Mouse (Mus musculus) limb, embryonic 12.5 days (tissue): Measurements from ENCODE around the gene Wsb2. TPM values are rescaled to one million over a fixed set of nuclear protein-coding genes. Genes with fewer than 3 reads are reported as not detected.

Experiments used
- ATAC-seq: fragments of 200-750 bp; cut with Nextera tagmentation; 2 replicates; pipeline ENCODE4 v1.8.0; 2017; ENCODE audit warnings: low read depth, moderate TSS enrichment; ENCODE audit not compliant: insufficient number of reproducible peaks, insufficient read depth, low FRiP score, low TSS enrichment
- H3K27ac ChIP-seq: fragments of 300-500 bp; sonication (generic); 2 replicates; pipeline ENCODE4 v1.5.1; 2016; ENCODE audit warnings: mild to moderate bottlenecking, moderate library complexity
- H3K27me3 ChIP-seq: fragments of 300-500 bp; sonication (generic); 2 replicates; pipeline ENCODE4 v1.6.1; 2016; ENCODE audit warnings: mild to moderate bottlenecking, moderate library complexity
- H3K36me3 ChIP-seq: fragments of 300-500 bp; sonication (generic); 2 replicates; pipeline ENCODE4 v1.6.1; 2016; ENCODE audit warnings: mild to moderate bottlenecking, moderate library complexity
- H3K4me1 ChIP-seq: fragments of 300-500 bp; sonication (generic); replicated peaks from 2 replicates; pipeline ENCODE4 v1.6.1; 2016
- H3K4me2 ChIP-seq: fragments of 300-500 bp; sonication (generic); 2 replicates; pipeline ENCODE4 v1.6.1; 2016; ENCODE audit warnings: mild to moderate bottlenecking, moderate library complexity
- H3K4me3 ChIP-seq: fragments of 300-500 bp; sonication (generic); replicated peaks from 2 replicates; pipeline ENCODE4 v1.5.1; 2016; ENCODE audit warnings: mild to moderate bottlenecking
- H3K9ac ChIP-seq: fragments of 300-500 bp; sonication (generic); replicated peaks from 2 replicates; pipeline ENCODE4 v1.6.1; 2016; ENCODE audit warnings: mild to moderate bottlenecking, moderate library complexity
- H3K9me3 ChIP-seq: fragments of 300-500 bp; sonication (generic); 2 replicates; pipeline ENCODE4 v1.6.1; 2016; ENCODE audit warnings: mild to moderate bottlenecking, moderate library complexity
- WGBS: fragments of 180-500 bp; shearing (Covaris S2); methylation state at CpG from one replicate; pipeline ENCODE4 v1.1.7; 2016; 5-methylcytosine and 5-hydroxymethylcytosine counted together
- polyA plus RNA-seq: library from polyadenylated mRNA; unstranded; fragments of >200 nt; fragmentation: Nextera tagmentation; extraction: Ambion mirVana; gene quantifications from 2 replicates; pipeline ENCODE4 v1.2.1, GENCODE M21; 2016

Wsb2 gene
- 46.5 and 50.0 TPM in 2 replicates for polyA plus RNA-seq

DNA sequence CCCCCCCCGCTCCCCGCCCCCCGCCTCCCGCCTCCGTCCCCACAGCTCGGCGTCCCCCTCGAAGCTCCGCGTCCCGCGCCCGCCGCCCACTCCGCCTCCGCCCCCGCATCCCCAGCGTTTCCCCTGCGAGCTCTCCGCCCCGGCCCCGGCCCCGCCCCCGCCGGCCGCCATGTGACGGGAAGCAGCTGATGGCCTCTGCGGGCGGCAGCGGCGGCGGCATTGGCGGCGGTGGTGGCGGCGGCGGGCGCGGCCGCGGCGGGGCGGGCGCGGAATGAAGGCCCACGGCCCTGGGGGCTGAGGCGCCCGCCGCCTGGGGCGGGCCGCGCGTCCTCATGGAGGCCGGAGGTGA is at the start of gene Wsb2:
Wsb2 (plus strand) TSS at position 176 of the 349 bp plus-strand sequence.
- H3K4me1 ChIP-seq = peaks cover 39% of the 10 kb centered on the region
- H3K27me3 ChIP-seq = no peaks in the 10 kb centered on the region
- 0% methylated on average over 3 of the region's 54 CpGs for WGBS
- no peaks in the 10 kb centered on the region for H3K9me3 ChIP-seq
- peak within 1 kb of the TSS; percentile 91 for H3K4me2 ChIP-seq
- H3K9ac ChIP-seq = peak within 1 kb of the TSS; percentile 90
- H3K4me3 ChIP-seq = peak within 1 kb of the TSS; percentile 94
- H3K27ac ChIP-seq = peak within 1 kb of the TSS; percentile 85
- ATAC-seq = peak; percentile 65
- no peaks in the 10 kb centered on the region for H3K36me3 ChIP-seq

DNA sequence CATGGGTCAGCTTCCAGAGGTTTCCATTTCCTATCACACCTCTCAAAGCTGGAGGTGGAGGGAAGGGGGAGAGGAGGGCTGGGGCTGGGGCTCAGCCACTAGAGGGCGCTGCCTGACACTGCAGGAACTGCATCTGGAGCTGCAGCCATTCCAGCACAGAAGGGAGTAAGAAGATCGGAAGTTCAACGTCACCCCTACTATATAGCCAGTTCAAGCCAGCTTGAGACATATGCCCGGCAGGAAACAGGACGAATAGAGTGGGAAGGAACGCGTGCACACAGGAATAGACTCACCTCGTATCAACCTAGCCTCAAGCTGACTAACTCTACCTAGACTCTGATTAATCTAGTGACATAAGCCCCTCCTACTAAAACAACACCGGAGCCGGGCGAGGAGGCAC is 49.4 kb upstream of the Wsb2 start:
- Histone ChIP-seq H3K27ac (no peak overlapping the region), H3K9me3 (peaks cover 3% of the 10 kb centered on the region; the same call in 1 of the 2 replicates), H3K4me3 (no peak overlapping the region), H3K27me3 (no peaks in the 10 kb centered on the region), H3K36me3 (no peaks in the 10 kb centered on the region), H3K4me2 (no peak overlapping the region), H3K9ac (no peak overlapping the region), H3K4me1 (no peaks in the 10 kb centered on the region)
- WGBS = 40% methylated on average over 11 of the region's 11 CpGs
- ATAC-seq = no peak

DNA sequence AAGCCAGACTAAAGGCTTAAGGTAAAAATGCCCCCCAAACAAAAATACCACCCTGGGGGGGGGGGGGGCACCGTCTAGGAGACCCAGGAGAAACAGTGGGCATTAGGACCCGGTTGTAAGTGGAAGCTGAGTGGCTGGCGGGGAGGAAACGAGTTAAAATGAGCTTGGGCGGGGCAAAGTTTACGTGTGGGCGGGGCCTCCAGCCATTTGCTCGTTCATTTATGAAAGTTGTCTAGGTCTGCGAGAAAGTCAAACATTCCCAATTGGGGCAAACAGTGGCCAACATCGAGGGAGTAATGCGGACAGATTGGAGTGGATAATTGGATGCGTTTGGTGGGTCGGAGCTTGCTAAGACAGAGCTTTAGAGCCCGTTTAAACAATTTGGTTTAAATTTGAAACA is 43.7 kb upstream of the Wsb2 start:
- Histone ChIP-seq H3K4me1 (peaks cover 16% of the 10 kb centered on the region), H3K4me2 (peak overlapping the region; percentile 46), H3K4me3 (peak overlapping the region; percentile 28), H3K9me3 (0 out of 2 replicates have a peak, but pooled peaks cover 3% of the 10 kb centered on the region), H3K36me3 (no peaks in the 10 kb centered on the region), H3K9ac (no peak overlapping the region), H3K27ac (no peak overlapping the region), H3K27me3 (peaks cover 30% of the 10 kb centered on the region)
- WGBS = 20% methylated on average over 13 of the region's 14 CpGs
- ATAC-seq = no peak

DNA sequence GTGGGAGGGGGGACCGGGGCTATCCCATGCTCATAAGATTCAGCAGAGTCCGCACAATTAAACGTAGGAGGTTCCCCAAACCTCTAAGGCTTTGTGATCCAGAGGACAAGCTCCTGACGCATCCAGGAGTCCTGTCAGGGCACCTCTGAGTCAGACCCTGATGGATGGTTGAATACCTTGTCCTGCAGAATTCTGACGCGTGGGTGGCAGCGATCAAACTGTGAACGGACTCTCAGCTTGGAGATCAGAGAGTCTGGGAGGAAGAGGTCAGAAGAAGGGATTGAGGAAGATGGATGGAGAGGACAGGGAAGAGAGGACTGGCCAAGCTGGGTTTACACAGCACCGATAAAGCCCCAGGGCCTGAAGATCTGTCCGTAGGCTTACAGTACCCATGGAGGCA is 43.2 kb upstream of the Wsb2 start:
- ATAC-seq = no peak
- Histone ChIP-seq H3K9me3 (0 out of 2 replicates have a peak, but pooled peaks cover under 1% of the 10 kb centered on the region), H3K4me3 (peak overlapping the region; percentile 28), H3K36me3 (no peaks in the 10 kb centered on the region), H3K27ac (peak overlapping the region; percentile 66; the same call in 1 of the 2 replicates), H3K4me1 (peaks cover 16% of the 10 kb centered on the region), H3K4me2 (peak overlapping the region; percentile 46), H3K27me3 (peaks cover 32% of the 10 kb centered on the region), H3K9ac (peak overlapping the region; percentile 8; the same call in 1 of the 2 replicates)
- 31% methylated on average over 10 of the region's 10 CpGs for WGBS

DNA sequence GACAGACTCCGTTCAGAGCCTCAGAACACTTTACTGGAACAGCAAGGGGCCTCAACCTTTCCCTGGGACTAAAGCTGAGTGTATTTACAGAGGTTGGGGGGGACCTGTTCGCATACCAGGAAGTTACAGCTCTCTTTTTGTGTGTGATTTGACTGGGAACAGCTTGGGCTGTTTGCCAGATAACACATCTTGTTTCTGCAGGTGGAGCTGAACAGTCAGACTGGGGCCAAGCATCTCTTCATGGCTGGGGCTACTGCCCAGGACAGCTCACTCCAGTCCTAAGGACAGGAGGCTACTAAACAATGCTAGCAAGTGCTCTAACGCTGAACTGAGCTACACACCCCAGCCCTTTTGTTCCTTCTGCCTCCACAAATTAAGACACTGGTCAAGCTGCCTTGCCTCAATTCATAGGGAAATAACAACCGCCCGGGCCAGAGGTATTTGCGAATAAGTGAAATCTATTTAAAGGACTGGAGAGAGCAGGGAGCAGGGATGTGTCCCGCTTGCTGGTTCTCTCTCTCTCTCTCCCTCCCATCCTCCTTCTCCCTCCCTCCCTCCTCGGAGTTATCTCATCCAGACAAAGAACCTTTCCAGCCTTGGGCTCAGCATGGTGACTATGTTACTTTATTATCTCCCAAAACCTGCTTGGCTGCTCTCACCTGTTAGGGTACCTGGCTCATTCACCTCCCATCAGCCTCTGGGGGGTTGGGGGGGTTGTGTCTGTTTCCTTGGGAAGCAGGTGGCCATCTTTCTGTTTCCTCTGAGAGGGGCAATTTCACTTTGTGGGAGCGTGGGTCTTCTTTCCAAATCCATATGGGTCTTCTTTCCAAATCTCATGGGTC is 42.3 kb upstream of the Wsb2 start:
- Histone ChIP-seq H3K9me3 (no peaks in the 10 kb centered on the region), H3K36me3 (no peaks in the 10 kb centered on the region), H3K9ac (no peak overlapping the region), H3K4me1 (peaks cover 18% of the 10 kb centered on the region), H3K27ac (peak overlapping the region; percentile 56), H3K27me3 (peaks cover 38% of the 10 kb centered on the region), H3K4me2 (peak overlapping the region; percentile 46), H3K4me3 (no peak overlapping the region)
- ATAC-seq = no peak
- WGBS = 27% methylated on average over 9 of the region's 9 CpGs

DNA sequence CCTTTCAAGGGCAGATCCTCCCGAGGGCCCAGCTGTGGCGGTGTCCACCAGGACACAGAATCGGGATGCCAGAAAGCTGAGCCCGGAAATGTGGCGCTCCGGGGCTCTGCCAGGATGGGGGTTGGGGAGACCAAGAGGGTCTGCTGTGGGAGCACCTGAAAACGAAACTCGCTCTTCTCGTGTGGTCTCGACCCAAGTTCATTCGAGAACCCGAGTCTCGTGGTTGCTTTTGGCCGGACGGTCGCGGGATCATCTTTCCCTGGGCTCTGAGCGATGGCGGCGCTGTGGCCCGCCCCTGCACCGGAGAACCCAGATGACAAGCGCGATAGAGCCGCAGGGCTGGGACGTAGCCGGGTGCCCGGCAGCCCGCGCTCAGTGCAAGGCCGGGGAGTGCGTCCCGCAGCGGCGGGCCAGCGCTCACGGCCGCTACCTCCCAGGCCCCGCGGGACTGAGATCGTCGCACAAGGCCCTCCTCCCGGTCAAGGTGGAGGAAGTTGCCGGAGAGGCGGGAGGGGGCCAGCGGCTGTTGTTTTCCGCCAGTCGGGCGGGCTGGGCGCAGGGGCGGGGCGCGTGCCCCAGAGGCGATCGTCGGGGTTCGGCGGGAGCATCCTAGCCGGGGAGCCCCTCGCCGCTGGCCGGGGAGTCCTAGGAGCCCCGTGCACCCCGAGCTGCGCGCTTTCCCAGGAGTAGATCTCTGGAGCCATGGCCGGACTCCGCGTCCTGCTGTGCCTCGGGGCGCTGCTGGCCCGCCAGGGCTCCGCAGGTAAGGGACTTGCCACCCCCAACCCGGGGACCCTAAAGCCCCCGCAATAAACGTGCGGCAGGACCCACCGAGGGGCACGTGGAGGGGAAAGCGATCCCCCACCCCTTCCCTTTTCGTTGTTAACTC is 38.1 kb upstream of the Wsb2 start, which contains the start of gene Vsig10:
Vsig10 (plus strand) TSS at position 343 of the 889 bp plus-strand sequence.
- H3K4me2 ChIP-seq = peak within 1 kb of the TSS; percentile 97
- peak within 1 kb of the TSS; percentile 67 for H3K27ac ChIP-seq
- peak within 1 kb of the TSS; percentile 75 for H3K9ac ChIP-seq
- H3K36me3 ChIP-seq = no peaks in the 10 kb centered on the region
- peaks cover 13% of the 10 kb centered on the region for H3K4me1 ChIP-seq
- peak; percentile 57 for ATAC-seq
- WGBS = under 1% methylated on average over 81 of the region's 81 CpGs
- peaks cover 53% of the 10 kb centered on the region for H3K27me3 ChIP-seq
- no peaks in the 10 kb centered on the region for H3K9me3 ChIP-seq
- peak within 1 kb of the TSS; percentile 79 for H3K4me3 ChIP-seq

DNA sequence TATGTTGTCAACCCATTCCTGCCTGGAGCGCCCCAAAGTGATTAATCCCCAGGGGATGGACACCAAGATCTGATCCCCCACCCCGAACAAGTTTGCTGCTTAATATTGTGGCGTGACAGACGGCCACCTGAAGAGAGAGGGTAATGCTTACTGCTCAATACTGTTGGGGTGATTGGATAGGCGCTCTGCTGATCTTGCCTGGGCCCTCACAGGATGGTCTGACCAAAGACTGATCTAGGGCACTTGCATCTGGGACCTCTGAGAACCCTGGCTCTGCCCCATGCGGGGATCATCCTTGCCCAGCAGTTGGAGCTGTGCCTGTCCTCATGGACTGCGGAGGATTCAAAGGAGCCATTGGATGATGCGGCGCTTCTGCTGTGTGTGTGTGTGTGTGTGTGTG is 33.4 kb upstream of the Wsb2 start:
- H3K27ac ChIP-seq = no peak overlapping the region
- no peak overlapping the region for H3K4me2 ChIP-seq
- H3K9ac ChIP-seq = no peak overlapping the region
- no peaks in the 10 kb centered on the region for H3K9me3 ChIP-seq
- no peak overlapping the region for H3K4me3 ChIP-seq
- peaks cover 25% of the 10 kb centered on the region for H3K27me3 ChIP-seq
- H3K36me3 ChIP-seq = no peaks in the 10 kb centered on the region
- peaks cover 4% of the 10 kb centered on the region; the same call in 1 of the 2 replicates for H3K4me1 ChIP-seq
- WGBS = 79% methylated on average over 9 of the region's 9 CpGs
- ATAC-seq = no peak

DNA sequence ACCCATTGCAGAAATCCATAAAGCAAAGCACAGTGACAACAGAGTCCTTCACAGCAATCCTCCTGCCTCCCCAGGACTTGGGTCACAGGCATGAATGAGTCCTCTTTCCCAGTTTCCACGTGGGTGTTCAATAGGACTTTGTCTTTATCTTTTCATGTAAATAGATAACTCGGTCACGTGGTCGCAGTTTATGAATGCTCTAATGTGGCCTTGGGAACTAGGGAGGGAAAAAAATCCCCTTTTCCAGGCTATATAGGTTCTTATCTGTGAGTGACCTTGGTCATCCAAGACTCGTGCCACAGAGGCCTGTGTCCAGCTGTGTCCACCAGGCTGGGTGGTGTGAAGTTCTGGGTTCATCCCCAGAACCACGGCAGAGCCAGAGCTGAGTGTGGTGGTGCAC is 30.7 kb upstream of the Wsb2 start:
- no peak for ATAC-seq

DNA sequence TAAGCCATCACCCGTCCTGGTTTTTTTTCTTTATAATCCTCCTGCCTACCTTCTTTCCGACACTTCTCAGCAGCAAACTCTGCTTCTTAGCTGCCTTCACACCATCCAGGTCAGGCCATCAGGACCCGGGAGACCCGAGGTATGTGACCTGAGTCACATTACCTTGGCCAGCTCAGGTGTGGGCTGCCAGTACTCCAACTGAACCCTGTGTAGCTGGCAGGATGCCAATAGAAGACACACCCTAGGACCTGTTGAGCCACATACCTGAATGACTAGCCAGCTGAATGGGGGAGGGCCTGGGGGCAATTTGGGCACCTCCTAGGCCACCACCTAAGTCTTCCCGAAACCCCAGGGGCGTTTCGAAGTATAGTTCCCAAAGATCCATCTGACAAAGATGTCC is 26.6 kb upstream of the Wsb2 start:
- Histone ChIP-seq H3K4me3 (no peak overlapping the region), H3K27me3 (no peaks in the 10 kb centered on the region), H3K4me1 (no peaks in the 10 kb centered on the region), H3K27ac (no peak overlapping the region), H3K4me2 (no peak overlapping the region), H3K9ac (no peak overlapping the region), H3K9me3 (no peaks in the 10 kb centered on the region), H3K36me3 (peaks cover 6% of the 10 kb centered on the region; the same call in 1 of the 2 replicates)
- ATAC-seq = no peak
- 84% methylated on average over 7 of the region's 7 CpGs for WGBS

More for the DNA sequence above, 30.7 kb upstream of the Wsb2 start:
- no peaks in the 10 kb centered on the region for H3K9me3 ChIP-seq
- 80% methylated on average over 6 of the region's 6 CpGs for WGBS
- H3K36me3 ChIP-seq = no peaks in the 10 kb centered on the region
- H3K4me2 ChIP-seq = no peak overlapping the region
- no peak overlapping the region for H3K9ac ChIP-seq
- H3K4me3 ChIP-seq = no peak overlapping the region
- H3K4me1 ChIP-seq = no peaks in the 10 kb centered on the region
- no peak overlapping the region for H3K27ac ChIP-seq
- H3K27me3 ChIP-seq = peaks cover 3% of the 10 kb centered on the region; the same call in 1 of the 2 replicates

DNA sequence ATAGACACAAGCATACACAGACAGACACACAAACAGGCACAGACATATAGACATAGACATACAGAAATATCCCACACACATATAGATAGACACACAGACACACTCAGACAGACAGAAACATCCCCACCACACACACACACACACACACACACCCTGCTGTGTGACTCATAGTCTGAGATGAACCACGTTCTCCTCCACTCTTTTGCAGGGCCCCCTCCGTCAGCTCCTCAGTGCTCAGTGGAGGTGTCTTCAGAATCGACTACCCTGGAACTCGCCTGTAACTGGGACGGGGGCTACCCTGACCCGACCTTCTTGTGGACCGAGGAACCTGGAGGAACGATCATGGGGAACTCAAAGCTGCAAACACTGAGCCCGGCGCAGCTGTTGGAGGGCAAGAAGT is 19.1 kb upstream of the Wsb2 start:
- no peak overlapping the region for H3K4me3 ChIP-seq
- H3K4me2 ChIP-seq = no peak overlapping the region
- no peak for ATAC-seq
- H3K27ac ChIP-seq = no peak overlapping the region
- 83% methylated on average over 10 of the region's 10 CpGs for WGBS
- H3K4me1 ChIP-seq = no peaks in the 10 kb centered on the region
- H3K9me3 ChIP-seq = peaks cover 6% of the 10 kb centered on the region; the same call in 1 of the 2 replicates
- no peak overlapping the region for H3K9ac ChIP-seq
- no peaks in the 10 kb centered on the region for H3K27me3 ChIP-seq
- H3K36me3 ChIP-seq = peaks cover 6% of the 10 kb centered on the region; the same call in 1 of the 2 replicates

DNA sequence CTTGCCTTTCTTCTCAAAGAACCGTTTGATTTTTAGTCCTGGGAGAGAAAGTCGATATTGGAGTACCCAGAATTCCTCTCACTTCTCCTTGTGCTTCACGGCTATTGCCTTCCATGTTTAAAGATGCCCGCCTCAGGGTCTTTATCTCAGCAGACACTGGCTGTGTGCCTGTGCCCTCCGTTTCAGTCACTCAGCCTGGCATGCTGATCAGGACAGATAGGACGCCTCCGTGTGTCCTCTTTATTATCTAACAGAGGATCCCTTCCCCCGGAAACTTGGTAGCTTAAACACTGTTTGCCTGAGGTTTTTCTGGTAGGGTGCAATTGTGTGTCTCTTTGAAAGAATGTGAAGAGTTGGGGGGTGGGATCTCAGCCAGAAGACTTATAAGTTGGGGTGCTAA is 18.6 kb upstream of the Wsb2 start:
- Histone ChIP-seq H3K4me2 (no peak overlapping the region), H3K9me3 (peaks cover 6% of the 10 kb centered on the region; the same call in 1 of the 2 replicates)
- WGBS = 86% methylated on average over 8 of the region's 8 CpGs

More for the DNA sequence above, 18.6 kb upstream of the Wsb2 start:
- no peak overlapping the region for H3K9ac ChIP-seq
- no peak overlapping the region for H3K27ac ChIP-seq
- H3K4me1 ChIP-seq = no peaks in the 10 kb centered on the region
- H3K36me3 ChIP-seq = peaks cover 6% of the 10 kb centered on the region; the same call in 1 of the 2 replicates
- no peak for ATAC-seq
- no peak overlapping the region for H3K4me3 ChIP-seq
- H3K27me3 ChIP-seq = no peaks in the 10 kb centered on the region
